Mouse (Mus musculus) heart, postnatal 4 days (tissue): ENCODE results near the gene Sema6d. TPM values are rescaled to one million over a fixed set of nuclear protein-coding genes. Genes with fewer than 3 reads are reported as not detected.

Experiments
- DNase-seq: peaks from one replicate; pipeline ENCODE4 v3.0.0; 2021
- total RNA-seq, 2 experiments: library from RNA; stranded (reverse); gene quantifications; 2 replicates each; pipeline ENCODE4 v1.2.3; 2021

Sema6d gene
- total RNA-seq, 2 experiments from 2014 or later: 42.9 to 46.6 TPM

DNA sequence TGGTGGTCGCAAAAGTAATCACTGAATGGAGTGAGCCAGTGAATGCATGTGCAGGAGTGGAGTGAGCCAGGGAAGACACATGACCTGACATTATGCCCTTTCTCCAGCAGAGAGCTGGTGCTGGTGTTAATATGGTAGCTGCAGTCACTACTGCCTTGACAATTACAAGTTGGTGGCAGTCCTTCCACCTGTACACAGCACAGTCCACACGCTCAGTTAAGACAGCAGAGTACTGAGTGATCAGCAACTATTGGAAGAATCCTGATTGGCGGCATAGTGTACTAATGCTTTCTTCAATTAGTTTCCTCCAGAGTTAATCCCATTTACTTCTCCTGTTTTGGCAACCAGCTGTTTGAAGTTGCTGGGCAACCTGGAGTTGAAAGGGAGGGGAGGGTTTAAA, 81.9 kb downstream of the Sema6d start:
- no peak for DNase-seq

DNA sequence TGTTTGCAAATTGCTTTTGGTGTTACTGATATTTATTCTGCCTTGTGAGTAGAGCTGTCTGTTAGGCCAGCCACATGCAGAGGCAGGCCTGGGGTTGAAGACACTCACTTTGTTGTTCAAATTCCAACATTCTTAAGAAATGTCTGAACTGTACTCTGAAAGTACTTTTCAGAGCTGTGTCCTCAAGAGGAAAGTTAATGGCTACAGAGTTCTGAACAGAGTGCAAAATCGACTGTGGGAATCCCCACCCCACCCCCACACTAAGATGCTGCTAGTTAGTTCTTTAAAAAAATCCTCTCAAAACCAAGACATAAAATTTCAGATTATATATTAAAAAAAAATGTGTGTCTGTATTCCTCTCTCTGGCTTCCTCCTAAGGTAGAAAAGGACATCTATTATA, 86.5 kb downstream of the Sema6d start:
- DNase-seq: no peak

DNA sequence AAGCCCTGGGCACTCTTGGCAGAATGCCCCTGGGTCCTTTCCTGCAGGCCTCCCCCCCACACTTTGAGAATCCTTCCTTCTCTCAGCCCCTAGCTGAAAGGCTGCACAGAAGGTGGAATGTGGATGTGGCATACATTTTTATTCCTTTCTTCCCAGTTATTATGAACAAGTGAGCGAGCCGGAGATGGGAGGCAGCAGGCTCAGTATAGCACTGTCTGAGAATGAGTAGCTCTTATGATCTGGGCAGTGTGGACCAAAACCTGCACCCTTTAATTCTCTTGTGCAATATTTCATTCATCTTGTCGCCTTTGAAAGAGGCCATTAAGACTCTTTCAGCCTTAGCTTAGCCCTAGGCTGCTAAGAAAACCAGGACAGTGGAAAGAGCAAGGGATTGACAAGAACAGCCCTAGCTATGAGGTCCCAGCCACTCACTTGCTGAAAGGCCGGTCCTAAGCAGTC, 87.0 kb downstream of the Sema6d start:
- no peak for DNase-seq

DNA sequence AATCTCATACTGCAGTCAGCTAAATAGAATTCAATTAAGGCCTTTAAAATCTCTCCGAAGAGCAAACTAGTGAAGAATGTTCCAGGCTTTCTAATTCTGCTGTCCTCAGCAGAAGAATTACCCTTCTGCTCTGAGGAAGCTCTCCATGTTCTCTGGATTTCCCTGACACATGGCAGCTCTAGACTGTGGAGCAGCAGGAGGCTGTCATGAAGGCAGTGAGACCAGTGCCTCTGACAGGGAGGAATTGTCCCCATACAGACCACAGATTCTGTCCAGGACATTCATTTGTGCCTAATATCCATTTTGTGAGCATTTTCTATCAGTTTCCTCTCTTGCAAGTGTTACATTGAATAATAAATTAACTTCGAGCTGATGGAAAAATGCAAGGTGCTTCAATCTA, 99.5 kb downstream of the Sema6d start:
- DNase-seq: no peak

DNA sequence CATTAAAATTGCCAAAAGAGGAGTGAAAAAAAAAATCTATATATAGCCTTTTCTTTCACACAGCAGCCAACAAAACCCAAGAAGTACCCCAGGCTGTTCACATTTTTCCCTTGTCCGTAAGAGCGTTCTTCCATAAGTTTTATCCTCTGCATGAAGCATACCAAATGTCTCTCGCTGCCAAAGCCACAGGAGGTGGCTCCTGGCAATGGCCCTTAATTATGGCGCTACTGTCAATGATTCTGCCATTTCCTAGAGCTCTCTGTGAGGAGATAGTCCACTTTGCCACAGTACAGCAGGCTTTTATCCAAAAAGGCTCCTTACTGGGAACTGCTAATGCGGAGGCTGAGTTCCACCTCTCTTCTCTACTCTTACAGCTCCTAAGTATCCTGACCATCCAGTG, 104.3 kb downstream of the Sema6d start:
- no peak for DNase-seq

DNA sequence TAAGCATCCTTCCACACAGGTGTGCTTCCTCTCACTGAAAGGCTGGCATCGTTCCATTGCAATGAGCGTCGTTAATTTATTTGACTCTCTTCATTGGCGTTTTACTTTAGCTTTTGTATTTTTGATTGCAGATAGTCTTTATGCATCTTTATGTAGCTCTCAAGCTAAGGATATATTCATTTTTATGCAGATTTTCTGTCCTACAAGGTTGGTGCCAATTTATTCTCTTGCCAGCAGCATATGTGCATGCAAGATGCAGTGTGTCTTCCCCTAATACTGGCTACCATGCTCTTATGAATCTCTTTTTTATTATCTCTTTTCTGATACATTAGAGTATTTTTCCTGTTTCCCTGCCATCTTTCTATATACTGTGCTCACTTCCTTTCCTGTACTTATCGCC, 111.7 kb downstream of the Sema6d start:
- no peak for DNase-seq

DNA sequence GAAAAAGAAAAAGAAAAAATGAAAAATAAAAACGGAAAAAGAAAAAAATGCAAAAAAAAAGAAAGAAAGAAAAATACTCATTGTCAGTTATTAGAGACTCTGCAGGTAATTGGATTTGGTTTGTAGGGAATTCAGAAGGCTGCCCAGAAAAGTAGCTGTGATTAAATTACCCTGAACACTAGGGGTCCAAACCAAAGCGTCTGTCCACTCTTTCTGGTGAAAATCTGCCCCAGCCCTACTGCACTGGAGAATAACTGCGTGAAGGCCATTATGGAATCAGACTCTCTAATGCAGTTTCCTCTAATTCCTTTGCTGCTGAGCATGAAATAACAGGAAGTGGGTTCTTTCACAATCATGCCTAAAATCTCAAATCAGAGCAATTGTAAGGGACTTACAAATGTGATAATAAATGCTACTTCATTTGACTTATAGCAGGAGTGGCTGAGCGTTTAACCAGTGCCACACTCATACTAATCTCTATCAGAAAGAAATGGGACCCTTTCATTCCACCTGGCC, 112.8 kb downstream of the Sema6d start:
- DNase-seq: no peak

DNA sequence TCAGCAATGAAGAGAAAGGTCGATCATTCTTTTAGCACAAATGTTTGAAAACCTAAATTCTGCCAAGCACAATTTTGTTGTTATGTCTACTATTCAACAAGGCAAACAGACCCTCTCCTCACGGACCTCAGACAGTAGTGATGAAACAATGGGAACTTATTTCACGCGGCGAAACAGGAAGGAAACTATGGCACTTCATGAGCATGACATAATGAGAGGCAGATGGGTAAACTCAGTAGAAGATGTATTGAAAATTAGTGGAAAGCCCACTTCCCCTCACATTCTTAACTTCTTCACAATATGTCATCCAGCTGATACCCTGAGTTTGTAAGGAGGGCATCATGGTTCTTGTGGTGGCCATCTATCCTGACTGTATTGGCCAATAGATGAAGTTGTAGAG, 116.0 kb downstream of the Sema6d start:
- DNase-seq: no peak

DNA sequence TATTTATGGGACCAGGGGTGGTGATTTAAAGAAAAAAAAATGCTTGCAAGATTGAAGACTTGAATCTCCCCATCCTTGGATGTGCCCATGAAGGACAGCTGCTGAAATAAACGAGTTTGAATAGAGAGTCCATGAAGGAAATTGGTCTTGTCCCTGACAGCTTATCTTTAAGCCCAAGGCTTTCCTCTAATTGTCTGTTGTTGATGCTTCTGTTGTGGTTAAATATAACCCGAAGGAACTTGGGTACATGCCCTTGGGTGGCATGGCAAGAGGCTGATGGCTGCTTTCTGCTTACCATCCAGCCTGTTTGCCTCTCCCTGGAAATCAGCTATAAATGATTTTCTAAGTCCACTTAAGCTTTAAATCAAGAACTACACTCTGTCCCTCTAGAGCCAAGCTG, 118.5 kb downstream of the Sema6d start:
- no peak for DNase-seq

DNA sequence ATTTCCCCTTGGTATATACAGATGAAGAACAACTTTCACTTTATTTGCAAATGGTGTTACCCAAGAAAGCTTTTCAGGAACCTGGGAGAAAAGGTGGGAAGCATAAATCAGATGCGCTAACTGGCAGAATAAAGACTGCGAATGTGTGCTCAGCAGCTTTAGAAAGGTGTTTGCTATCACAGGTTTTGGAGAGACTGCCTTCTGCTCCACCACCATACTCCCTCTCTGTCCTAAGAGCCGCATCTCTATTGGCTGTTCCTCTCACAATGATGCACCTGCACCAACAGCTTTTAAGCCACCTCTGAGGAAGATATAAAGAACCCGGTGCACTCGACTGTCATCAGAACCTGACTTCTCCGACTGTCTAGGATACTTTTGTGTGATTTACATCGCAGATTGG, 133.8 kb downstream of the Sema6d start:
- no peak for DNase-seq

DNA sequence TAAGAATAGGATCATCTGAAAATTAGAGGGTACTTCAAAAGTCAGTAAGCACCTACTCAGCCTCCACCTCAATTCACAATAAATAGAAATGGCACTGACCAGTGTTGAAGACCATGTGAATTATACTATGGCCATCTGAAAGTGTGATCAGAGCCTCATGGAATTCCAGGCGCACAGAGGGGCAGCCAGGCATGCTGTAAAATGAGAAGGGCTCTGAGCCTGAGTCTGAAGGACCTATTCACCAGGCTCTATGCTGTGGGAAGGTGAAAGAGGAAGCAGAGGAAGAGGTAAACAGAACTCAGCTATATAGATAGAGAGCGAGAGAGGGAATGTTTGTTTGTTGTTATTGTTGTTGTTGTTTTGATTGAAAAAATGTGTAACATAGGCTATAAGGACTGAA, 134.6 kb downstream of the Sema6d start:
- no peak for DNase-seq

DNA sequence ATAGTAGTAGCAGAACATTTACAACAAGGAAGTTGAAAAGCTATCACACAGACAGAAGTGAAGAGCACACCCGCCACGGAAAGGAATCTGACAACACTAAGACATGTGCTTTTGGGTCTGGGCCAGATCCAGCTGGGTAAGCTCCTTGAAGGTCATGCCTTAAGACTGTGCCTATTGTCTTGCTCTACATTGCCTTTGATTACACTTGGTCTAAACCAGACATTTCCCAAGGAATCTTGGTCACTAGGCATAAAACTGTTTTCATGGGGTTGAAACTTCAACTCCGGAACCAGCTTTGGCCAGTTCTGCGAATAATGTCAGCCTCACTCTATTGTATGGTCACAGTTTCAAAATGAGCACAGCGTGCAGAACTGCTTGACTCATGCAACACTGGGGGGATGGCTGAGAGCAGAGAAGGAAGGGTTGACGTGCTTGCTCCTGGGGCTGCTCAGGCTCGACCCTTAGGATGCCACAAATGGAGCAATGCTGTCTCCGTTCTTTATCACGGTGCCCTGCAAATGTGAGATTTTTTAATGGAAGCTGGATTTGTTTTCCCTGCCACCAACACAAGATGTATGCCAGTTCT, 145.0 kb downstream of the Sema6d start:
- DNase-seq: no peak

DNA sequence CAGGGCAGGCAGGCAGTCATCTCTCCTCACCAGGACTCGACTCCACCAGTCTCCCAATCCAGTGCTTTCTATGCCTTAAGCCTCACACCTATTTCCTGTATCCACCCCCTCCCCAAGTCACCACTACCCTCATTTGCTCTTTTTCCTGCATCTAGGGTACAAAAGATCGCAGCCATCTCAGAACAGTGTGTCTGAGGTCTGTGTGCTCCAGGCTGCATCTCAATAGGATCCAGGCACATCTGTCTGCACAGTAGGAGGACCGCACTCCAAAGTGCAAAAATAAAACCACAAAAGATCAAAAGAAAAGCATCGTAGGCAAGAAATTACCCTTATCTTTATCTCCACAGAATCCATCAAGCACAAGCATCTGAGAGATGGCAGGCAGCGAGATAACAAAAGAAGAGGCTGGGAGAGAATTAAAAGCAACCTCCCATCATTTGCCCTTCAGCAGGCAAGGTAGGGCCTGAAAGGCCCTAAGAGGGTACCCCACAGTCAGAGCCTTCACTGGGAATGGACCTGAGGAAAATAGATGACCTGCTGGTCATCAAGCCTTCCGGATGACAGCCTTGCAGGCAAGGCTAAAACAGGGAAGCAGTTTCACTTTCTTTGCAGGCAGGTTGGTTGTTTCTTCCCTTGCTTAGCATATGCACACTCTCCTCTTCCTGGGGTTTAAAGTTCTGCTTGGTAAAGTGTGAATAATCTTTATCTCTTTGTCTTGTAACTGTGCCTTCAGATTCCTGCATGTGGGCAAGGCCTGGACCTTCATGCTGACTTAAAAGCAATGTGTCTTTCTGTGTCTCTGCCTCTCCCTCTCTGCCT, 145.7 kb downstream of the Sema6d start:
- no peak for DNase-seq

DNA sequence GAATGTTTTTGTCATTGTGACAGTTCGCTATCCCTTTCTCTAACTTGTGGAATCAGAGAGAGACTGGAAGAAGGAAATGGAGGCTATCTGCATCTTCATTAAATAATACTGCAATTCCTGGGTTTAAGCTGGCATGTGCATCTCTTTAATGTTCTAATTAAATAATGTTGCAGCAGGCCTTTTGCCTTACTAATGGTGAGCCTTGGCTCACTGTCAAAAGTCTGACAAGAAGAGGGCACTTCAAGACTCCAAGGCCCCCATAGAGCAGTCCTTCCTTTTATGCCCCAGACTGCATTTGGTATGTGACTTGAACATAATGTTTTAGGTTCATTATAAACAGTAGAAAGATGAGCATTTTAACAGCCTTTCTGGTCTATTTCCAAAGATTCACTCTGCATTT, 147.1 kb downstream of the Sema6d start:
- no peak for DNase-seq

DNA sequence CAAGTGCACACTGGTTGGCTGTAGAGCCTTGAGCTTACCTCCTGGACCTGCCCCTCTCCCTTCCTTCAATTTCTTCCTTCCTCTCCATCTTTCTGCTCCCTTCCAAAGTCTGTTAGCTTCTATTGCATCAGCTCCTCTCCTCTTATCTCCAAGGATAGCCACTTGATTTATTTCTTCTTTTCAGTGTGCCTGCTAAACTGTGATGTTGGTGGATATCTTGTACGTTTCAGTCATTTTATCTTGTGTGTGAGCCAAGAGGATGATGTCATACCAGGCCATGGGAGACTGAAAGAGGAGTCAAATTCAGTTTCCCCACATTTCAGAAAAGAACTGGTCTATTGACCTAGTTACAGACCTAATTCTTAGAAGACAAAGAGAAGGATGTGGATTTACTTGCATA, 153.8 kb downstream of the Sema6d start:
- no peak for DNase-seq

DNA sequence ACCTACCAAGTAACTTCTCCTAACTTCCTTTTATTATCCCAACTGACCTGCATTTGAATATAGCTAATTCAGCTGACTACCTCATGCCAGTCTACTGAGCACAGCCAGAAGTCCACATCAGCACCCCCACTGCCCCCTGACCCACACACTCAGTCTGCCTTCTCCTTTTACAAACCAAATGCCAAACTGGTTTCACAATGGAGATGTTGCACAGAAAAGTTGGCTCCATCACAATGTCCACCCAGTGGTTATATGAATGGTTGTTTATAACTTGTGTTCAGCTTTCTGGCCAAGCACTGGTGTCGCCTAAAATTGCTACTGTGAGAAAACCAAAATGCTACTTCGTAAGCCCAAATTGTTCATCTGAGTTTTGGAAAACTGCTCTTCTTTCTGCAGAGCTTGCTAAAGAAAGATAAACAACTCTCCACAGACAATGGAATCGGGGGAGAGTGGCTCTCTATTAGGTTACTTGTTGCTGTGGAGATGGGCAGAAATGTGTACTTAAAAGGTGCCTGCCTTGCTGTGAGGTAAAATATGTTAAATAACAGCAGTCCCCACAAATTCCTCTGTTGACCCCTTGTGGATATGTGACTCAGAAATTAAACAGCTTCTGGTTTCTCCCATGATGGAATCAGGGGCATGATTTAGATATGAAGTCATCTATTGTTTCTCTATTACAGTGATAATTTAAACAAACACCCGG, 154.9 kb downstream of the Sema6d start:
- no peak for DNase-seq

DNA sequence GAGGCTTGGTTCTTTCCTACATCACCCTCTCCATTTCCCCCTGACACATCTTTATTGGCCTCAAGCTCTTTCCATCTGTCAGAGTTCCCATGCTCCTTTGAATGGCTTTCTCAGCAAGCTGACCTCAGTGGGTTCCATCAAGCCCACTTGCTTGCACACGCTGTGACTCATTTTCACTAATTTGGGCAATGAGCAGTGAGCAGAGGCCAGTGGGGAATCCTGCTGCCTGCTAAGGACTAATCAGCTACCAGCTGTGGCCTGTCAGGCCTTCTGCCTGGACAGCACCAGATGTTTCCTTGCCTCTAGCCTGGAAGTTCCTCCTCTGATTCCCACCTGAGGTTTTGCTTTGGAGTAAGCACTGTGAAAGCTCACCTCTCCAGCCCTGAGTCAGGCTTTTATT, 168.3 kb downstream of the Sema6d start:
- peak; percentile 14 for DNase-seq

DNA sequence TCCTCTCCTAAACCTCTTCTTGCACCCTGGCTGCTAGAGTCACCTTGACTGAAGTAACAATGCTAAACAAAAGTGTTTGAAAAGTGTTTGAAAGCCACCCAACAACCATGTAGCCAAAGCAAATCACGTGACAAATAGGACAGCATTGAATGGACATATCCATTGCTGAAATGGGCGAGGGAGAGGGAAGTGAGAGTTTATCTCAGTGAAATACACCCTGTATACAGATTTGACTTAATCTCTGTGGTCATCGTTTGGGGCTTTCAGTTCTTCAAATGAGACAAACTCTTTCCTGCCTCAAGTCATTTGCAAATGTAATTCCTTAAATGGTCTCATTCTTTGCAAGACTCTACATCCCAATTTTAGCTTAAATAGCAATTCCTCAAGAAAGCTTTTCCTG, 174.5 kb downstream of the Sema6d start:
- no peak for DNase-seq

DNA sequence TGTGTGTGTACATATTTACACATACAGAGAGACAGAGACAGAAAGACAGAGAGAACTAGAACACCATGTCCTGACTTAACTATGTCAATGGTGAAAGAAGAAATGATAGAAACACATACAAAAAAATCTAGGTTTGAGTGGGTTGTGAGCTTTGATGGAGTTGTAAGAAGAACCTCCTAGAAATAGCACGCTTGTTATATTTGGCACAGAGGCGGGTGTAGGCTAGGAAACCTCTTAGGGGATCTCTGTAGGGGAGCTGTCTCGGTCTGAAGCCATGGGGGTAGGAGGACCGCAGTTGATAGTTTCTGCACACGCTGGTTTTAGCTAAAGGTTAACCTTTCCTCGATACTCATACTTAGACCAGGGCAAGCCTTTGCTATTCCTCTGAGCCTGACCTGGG, 181.4 kb downstream of the Sema6d start:
- no peak for DNase-seq

DNA sequence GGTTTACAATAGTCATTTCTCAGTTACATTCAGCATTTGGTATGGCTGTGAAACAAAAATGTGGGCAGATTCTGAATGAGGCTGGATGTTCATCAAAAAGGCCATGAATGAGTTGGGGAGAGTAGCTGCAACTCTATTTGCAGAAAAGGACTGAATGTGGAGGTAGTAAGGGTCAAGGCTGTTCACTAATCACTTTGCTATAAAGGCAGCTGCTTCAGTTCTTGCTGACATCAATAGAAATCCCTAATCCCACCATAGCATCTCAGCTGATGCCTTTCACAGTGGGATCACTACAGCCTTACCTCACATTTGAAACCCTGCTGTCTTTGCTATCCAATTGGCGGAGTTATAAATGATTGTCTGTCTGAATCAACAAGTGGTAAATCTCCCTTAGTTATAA, 187.7 kb downstream of the Sema6d start:
- DNase-seq: no peak

DNA sequence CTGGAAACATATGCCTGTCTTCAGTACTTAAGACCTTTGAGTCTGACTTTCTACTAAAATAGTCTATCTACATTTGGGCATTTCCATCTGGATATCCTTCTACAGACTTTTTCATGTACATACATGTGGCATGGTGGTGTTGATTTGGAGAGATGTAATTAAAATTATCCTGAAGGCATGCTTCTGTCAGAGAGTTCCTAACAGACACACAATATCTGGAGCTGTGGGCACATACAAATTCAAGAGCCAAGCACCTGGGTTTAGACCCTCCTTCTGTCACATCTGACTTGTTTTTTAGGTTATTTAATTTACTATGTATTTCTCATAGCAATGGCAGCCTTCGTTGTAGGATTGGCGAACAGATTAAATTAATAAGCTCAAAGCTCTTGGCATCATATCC, 195.3 kb downstream of the Sema6d start:
- DNase-seq: no peak

DNA sequence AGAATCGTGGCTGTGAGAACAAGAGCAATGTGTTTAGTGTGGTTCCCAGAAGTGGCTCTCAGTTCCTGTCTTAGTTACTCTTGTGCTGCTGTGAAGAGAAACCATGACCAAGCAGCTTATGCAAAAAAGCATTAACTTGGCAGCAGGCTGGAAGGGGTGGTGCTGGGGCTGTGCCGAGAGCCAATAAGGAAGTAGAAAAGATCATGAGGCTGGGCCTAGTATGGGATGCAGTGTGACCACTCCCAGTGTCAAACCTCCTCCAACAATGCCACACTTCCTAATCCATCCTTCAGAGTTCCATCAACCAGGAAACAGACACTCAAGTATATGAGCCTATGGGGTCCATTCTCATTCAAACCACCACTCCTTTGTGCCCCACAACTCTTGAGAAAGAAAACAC, 199.6 kb downstream of the Sema6d start:
- no peak for DNase-seq

DNA sequence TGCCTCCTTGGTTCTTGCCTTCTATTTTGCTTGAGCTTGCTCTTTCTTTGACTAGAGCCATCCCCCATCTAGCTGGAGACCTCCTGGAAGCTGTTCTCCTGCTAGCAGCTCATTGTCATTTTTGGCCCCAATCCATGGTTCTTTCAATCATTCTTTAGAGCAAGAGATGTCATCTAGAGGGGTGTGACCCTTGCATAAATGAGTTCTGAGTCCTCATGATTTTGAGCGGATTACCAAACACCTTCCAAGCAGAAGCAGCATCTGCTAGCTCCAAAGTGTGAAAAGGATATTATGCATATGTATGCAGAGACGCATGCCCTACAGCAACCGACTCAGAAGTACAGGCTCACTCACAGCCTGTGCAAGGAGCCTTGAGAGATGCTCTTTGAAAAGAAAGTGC, 201.4 kb downstream of the Sema6d start:
- no peak for DNase-seq

DNA sequence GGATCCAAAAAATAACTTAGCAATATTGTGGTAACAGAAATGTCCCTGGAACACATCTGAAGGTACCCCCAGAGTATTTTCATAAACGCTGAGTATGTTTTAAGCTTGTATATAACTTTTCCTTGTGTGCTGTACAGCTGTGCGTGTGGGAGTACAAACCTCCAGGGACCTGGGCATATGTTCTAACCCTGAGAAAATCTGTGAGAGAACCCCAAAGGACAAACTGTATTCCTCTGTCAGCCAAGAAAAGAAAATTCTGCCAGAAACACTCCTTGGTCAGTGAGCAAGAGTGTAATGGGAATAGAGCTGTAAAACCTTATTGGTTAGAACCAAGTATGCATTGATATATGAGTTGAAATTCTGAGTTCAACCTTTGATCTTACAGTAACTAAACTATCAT, 203.8 kb downstream of the Sema6d start:
- DNase-seq: peak; percentile 17
